Mouse (Mus musculus) CH12.LX (cell line): ENCODE data around the gene Tcp11. TPM values are rescaled to one million over a fixed set of nuclear protein-coding genes. Genes with fewer than 3 reads are reported as not detected.

Experiments used
- DNase-seq: peaks from one replicate; pipeline ENCODE4 v3.0.0-alpha.2; 2013; ENCODE audit errors: extremely low read depth
- H3K27ac ChIP-seq: 2 replicates; pipeline ENCODE4 v1.5.1; 2012; ENCODE audit warnings: low read depth, mild to moderate bottlenecking, control low read depth, moderate library complexity; ENCODE audit not compliant: insufficient read depth
- H3K27me3 ChIP-seq: replicated peaks from 2 replicates; pipeline ENCODE3; 2012; ENCODE audit warnings: inconsistent platforms
- H3K36me3 ChIP-seq, 2 experiments: replicated peaks in 1 of 2; 2 replicates each; pipeline versions ENCODE3 to v1.6.1; 2012; ENCODE audit warnings: inconsistent platforms in 1 of 2, low read length in 1 of 2, mild to moderate bottlenecking in 1 of 2, mixed read lengths in 1 of 2, moderate library complexity in 1 of 2; ENCODE audit not compliant: control insufficient read depth in 1 of 2, insufficient read depth in 1 of 2
- H3K4me1 ChIP-seq, 2 experiments: 2 replicates each; pipeline ENCODE4 v1.6.1; 2012; ENCODE audit warnings: inconsistent platforms in 1 of 2, moderate library complexity in 1 of 2; ENCODE audit not compliant: insufficient read depth in 2 of 2, control insufficient read depth in 1 of 2
- H3K4me2 ChIP-seq: 2 replicates; pipeline ENCODE4 v1.6.1; 2012; ENCODE audit warnings: low read depth, mild to moderate bottlenecking, control low read depth; ENCODE audit not compliant: poor library complexity, insufficient read depth, severe bottlenecking
- H3K4me3 ChIP-seq, 3 experiments: fragments of 150-350 bp in 1 of 3; sonication (generic) in 1 of 3; replicated peaks in 1 of 3; 2 replicates each; pipeline versions ENCODE3 to v1.5.1; 2011 to 2012; ENCODE audit warnings: low read depth in 2 of 3, low read length in 2 of 3, mild to moderate bottlenecking in 2 of 3, moderate library complexity in 2 of 3, control low read depth in 1 of 3, improper control_type of control experiment in 1 of 3, inconsistent platforms in 1 of 3, mixed read lengths in 1 of 3; ENCODE audit not compliant: poor library complexity in 1 of 3
- H3K79me2 ChIP-seq: replicated peaks from 2 replicates; pipeline ENCODE4 v1.6.1; 2012; ENCODE audit warnings: mild to moderate bottlenecking, moderate library complexity; ENCODE audit not compliant: control insufficient read depth, poor library complexity, insufficient read depth, severe bottlenecking; ENCODE audit errors: extremely low read depth
- H3K9ac ChIP-seq: 2 replicates; pipeline ENCODE4 v1.6.1; 2012; ENCODE audit warnings: low read depth, mild to moderate bottlenecking, control low read depth, moderate library complexity; ENCODE audit not compliant: insufficient read depth
- H3K9me3 ChIP-seq: replicated peaks from 2 replicates; pipeline ENCODE3; 2012; ENCODE audit warnings: low read length, inconsistent platforms, mixed read lengths
- CHD1 ChIP-seq: IDR thresholded peaks from 2 replicates; pipeline ENCODE4 v1.6.1; 2012; ENCODE audit warnings: low read depth, low read length, improper control_type of control experiment, inconsistent platforms
- CHD2 ChIP-seq: IDR thresholded peaks from 2 replicates; pipeline ENCODE4 v1.6.1; 2011; ENCODE audit warnings: low read length, improper control_type of control experiment
- E2F4 ChIP-seq: IDR thresholded peaks from 2 replicates; pipeline ENCODE4 v1.6.1; 2011; ENCODE audit warnings: low read depth, low read length, improper control_type of control experiment; ENCODE audit not compliant: insufficient replicate concordance
- EP300 ChIP-seq: IDR thresholded peaks from 2 replicates; pipeline ENCODE4 v1.6.1; 2011; ENCODE audit warnings: low read length, improper control_type of control experiment
- HCFC1 ChIP-seq: IDR thresholded peaks from 2 replicates; pipeline ENCODE4 v1.6.1; 2012; ENCODE audit warnings: low read depth, mild to moderate bottlenecking, inconsistent platforms, low read length, improper control_type of control experiment
- JUN ChIP-seq: IDR thresholded peaks from 2 replicates; pipeline ENCODE4 v1.6.1; 2011; ENCODE audit warnings: low read depth, mild to moderate bottlenecking, low read length, improper control_type of control experiment, moderate library complexity; ENCODE audit not compliant: insufficient read depth
- JUND ChIP-seq: conservative IDR thresholded peaks from 2 replicates; pipeline ENCODE4 v1.6.1; 2011; ENCODE audit warnings: low read depth, low read length, improper control_type of control experiment
- KAT2A ChIP-seq: IDR thresholded peaks from 2 replicates; pipeline ENCODE4 v1.6.1; 2012; ENCODE audit warnings: low read length, improper control_type of control experiment, inconsistent platforms; ENCODE audit not compliant: insufficient replicate concordance
- MAFK ChIP-seq: IDR thresholded peaks from 2 replicates; pipeline ENCODE4 v1.6.1; 2011; ENCODE audit warnings: low read length, improper control_type of control experiment; ENCODE audit not compliant: insufficient replicate concordance
- MAX ChIP-seq: IDR thresholded peaks from 2 replicates; pipeline ENCODE4 v1.6.1; 2011; ENCODE audit warnings: low read length, improper control_type of control experiment
- MAZ ChIP-seq: IDR thresholded peaks from 2 replicates; pipeline ENCODE4 v1.6.1; 2012; ENCODE audit warnings: low read depth, mild to moderate bottlenecking, inconsistent platforms, low read length, improper control_type of control experiment, moderate library complexity
- MEF2A ChIP-seq: IDR thresholded peaks from 2 replicates; pipeline ENCODE4 v1.6.1; 2014; ENCODE audit warnings: low read depth, mild to moderate bottlenecking, inconsistent platforms, low read length, improper control_type of control experiment, borderline replicate concordance
- MXI1 ChIP-seq: IDR thresholded peaks from 2 replicates; pipeline ENCODE4 v1.6.1; 2011; ENCODE audit warnings: mild to moderate bottlenecking, low read depth, low read length, improper control_type of control experiment
- NELFE ChIP-seq: IDR thresholded peaks from 2 replicates; pipeline ENCODE4 v1.6.1; 2011; ENCODE audit warnings: low read depth, low read length, improper control_type of control experiment
- PAX5 ChIP-seq: IDR thresholded peaks from 2 replicates; pipeline ENCODE4 v1.6.1; 2012; ENCODE audit warnings: low read length, inconsistent platforms, mixed read lengths
- POLR2A ChIP-seq: IDR thresholded peaks from 2 replicates; pipeline ENCODE4 v1.6.1; 2011; ENCODE audit warnings: low read depth, mild to moderate bottlenecking, improper control_type of control experiment, low read length
- POLR2AphosphoS2 ChIP-seq: IDR thresholded peaks from 2 replicates; pipeline ENCODE4 v1.6.1; 2011; ENCODE audit warnings: low read depth, low read length, improper control_type of control experiment
- RCOR1 ChIP-seq: conservative IDR thresholded peaks from 2 replicates; pipeline ENCODE4 v1.6.1; 2012; ENCODE audit warnings: low read depth, mild to moderate bottlenecking, inconsistent platforms, low read length, improper control_type of control experiment
- SMC3 ChIP-seq: IDR thresholded peaks from 2 replicates; pipeline ENCODE4 v1.6.1; 2011; ENCODE audit warnings: low read depth, low read length, improper control_type of control experiment
- TCF12 ChIP-seq: IDR thresholded peaks from 2 replicates; pipeline ENCODE4 v1.6.1; 2014; ENCODE audit warnings: low read depth, mild to moderate bottlenecking, inconsistent platforms, low read length, improper control_type of control experiment
- UBTF ChIP-seq: IDR thresholded peaks from 2 replicates; pipeline ENCODE4 v1.6.1; 2012; ENCODE audit warnings: low read depth, mild to moderate bottlenecking, inconsistent platforms, low read length, improper control_type of control experiment, moderate library complexity
- USF1 ChIP-seq: IDR thresholded peaks from 2 replicates; pipeline ENCODE4 v1.6.1; 2014; ENCODE audit warnings: low read depth, mild to moderate bottlenecking, inconsistent platforms, low read length, improper control_type of control experiment
- USF2 ChIP-seq: conservative IDR thresholded peaks from 2 replicates; pipeline ENCODE4 v1.6.1; 2011; ENCODE audit warnings: low read depth, low read length, improper control_type of control experiment
- ZKSCAN1 ChIP-seq: IDR thresholded peaks from 2 replicates; pipeline ENCODE4 v1.6.1; 2012; ENCODE audit warnings: low read depth, inconsistent platforms, low read length, improper control_type of control experiment, borderline replicate concordance
- ZNF384 ChIP-seq: IDR thresholded peaks from 2 replicates; pipeline ENCODE4 v1.6.1; 2012; ENCODE audit warnings: low read depth, low read length, improper control_type of control experiment, inconsistent platforms
- dilution Hi-C: fragments of 300-500 bp; cut with MboI; formaldehyde crosslinking; loops from 2 replicates; pipeline ENCODE4 v1.14.3; 2020; ENCODE audit warnings: low sequenced_read_pairs; ENCODE audit not compliant: extremely low pct_unique_long_range_greater_than_20kb, extremely low pct_ligation_motif_present
- in situ Hi-C: fragments of 300-500 bp; cut with MboI; formaldehyde crosslinking; loops from 3 replicates; pipeline ENCODE4 v1.14.3; 2019; ENCODE audit warnings: low sequenced_read_pairs, low pct_ligation_motif_present, low pct_unique_long_range_greater_than_20kb, mixed read lengths
- polyA plus RNA-seq: library from polyadenylated mRNA; unstranded; fragments of >175 nt; gene quantifications from 2 replicates; pipeline ENCODE4 v1.2.1, GENCODE M21; 2012; ENCODE audit warnings: low read depth; ENCODE audit not compliant: insufficient read length
- total RNA-seq, 2 experiments: library from RNA; depleted of rRNA; stranded (reverse); fragments of 300-350 nt in 1 of 2; fragments of >200 nt in 1 of 2; gene quantifications; 2 replicates each; pipeline ENCODE4 v1.2.3; 2012 to 2014

Gene Tcp11
- total and polyA plus RNA-seq, 3 experiments: not detected

- in situ Hi-C loops (loop anchor here (5.0 to 10.0 kb wide), 2 partner anchors 85 to 528 kb away; no protein-coding TSS in a partner anchor), dilution Hi-C loops (no loop called here)
- Histone ChIP-seq H3K36me3 (no peaks in the 10 kb centered on the region), H3K79me2 (no peaks in the 10 kb centered on the region), H3K9ac (no peak overlapping the region), H3K27ac (no peak overlapping the region), H3K4me3 (no peak overlapping the region), H3K4me2 (no peak overlapping the region), H3K4me1 (no peaks in the 10 kb centered on the region), H3K9me3 (peaks cover 4% of the 10 kb centered on the region), H3K27me3 (peaks cover 19% of the 10 kb centered on the region)
- TF ChIP-seq MXI1 (no peak), UBTF (no peak), KAT2A (no peak), ZNF384 (no peak), CHD1 (no peak), MAX (no peak), USF2 (no peak), POLR2AphosphoS2 (no peak), NELFE (no peak), ZKSCAN1 (no peak), HCFC1 (no peak), USF1 (no peak), SMC3 (no peak)
- no peak for DNase-seq
Measured at GRCm38 (mm10) chr17:28072730-28073129, 7.7 kb downstream of the Tcp11 start.

GRCm38 (mm10) chr17:28070256-28070655, 10.2 kb downstream of the Tcp11 start:
- Histone ChIP-seq H3K27ac (no peak overlapping the region), H3K79me2 (no peaks in the 10 kb centered on the region), H3K4me2 (no peak overlapping the region), H3K36me3 (no peaks in the 10 kb centered on the region), H3K27me3 (peaks cover 16% of the 10 kb centered on the region), H3K9ac (no peak overlapping the region), H3K9me3 (peaks cover 4% of the 10 kb centered on the region), H3K4me1 (no peaks in the 10 kb centered on the region), H3K4me3 (no peak overlapping the region)
- dilution Hi-C loops: no loop called here
- TF ChIP-seq CHD2 (no peak), JUND (no peak)
- DNase-seq: no peak
- in situ Hi-C loops: loop anchor here (5.0 to 10.0 kb wide), 2 partner anchors 83 to 525 kb away; no protein-coding TSS in a partner anchor

- TF ChIP-seq RCOR1 (no peak), TCF12 (no peak), PAX5 (no peak), ZKSCAN1 (no peak), NELFE (no peak), MAX (no peak), MAFK (no peak), E2F4 (no peak), EP300 (no peak), POLR2A (no peak), MXI1 (no peak), MEF2A (no peak), JUN (no peak), MAZ (no peak), USF1 (no peak), HCFC1 (no peak)
- H3K9me3 ChIP-seq: peaks cover 4% of the 10 kb centered on the region
- no peak overlapping the region for H3K4me2 ChIP-seq
- no peaks in the 10 kb centered on the region for H3K79me2 ChIP-seq
- H3K9ac ChIP-seq: no peak overlapping the region
- dilution Hi-C loops: no loop called here
- H3K4me1 ChIP-seq: no peaks in the 10 kb centered on the region
- no peaks in the 10 kb centered on the region for H3K36me3 ChIP-seq
- peaks cover 13% of the 10 kb centered on the region for H3K27me3 ChIP-seq
- in situ Hi-C loops: no loop called here
- H3K27ac ChIP-seq: no peak overlapping the region
- DNase-seq: no peak
- H3K4me3 ChIP-seq: no peak overlapping the region
Measured at GRCm38 (mm10) chr17:28069446-28069845, 11.0 kb downstream of the Tcp11 start.
